Mouse (Mus musculus): ENCODE results near the gene Wwox. TPM values are rescaled to one million over a fixed set of nuclear protein-coding genes. Genes with fewer than 3 reads are reported as not detected.

Wwox gene
- polyA plus RNA-seq, 1 experiment from 2014 or later: 10.5 TPM

DNA sequence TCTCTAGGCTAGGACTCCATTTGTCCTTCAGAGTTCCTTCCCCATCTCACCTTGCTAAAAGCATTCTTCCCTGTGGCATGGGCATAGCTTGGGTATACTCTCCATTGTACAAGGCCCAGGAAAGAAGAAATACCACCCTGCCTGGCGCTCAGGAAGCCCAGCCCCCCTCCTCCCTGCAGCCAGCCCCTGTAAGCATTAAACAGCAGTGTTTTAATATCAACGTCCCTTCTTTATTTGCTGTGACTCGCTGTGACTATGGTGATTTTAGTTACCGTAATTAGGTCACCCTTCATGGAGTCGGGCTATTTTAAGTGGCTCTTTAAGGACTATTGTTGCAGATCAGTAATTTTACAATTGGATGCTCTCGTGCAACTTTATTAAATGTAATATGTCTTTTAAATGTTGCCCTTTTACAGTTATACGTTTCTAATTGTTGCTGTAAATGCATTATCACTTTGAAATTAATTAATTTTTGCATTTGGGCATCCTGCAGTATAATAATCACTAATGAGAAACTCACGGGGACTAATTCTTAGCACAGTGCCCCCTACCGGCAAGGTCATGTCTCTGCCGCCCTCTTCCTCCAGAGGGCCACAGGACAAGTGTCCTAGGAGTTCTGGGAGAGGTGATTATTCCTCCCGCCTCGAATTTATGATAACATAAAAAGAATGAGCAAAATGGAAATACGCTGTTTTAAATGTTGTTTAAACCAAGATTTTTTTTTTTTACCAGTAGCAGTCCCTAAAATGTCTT is 276.0 kb downstream of the Wwox start:
- no peaks in the 10 kb centered on the region for H3K27me3 ChIP-seq
- H3K9me3 ChIP-seq: no peaks in the 10 kb centered on the region
- no peak overlapping the region for H3K4me2 ChIP-seq (replicated peaks)
- no peaks in the 10 kb centered on the region for H3K4me1 ChIP-seq
- H3K27ac ChIP-seq: no peak overlapping the region
- no peak overlapping the region for H3K9ac ChIP-seq
- no peak overlapping the region for H3K4me3 ChIP-seq
- 62% methylated on average over 13 of the region's 13 CpGs for WGBS
- ATAC-seq (ENCODE audit: insufficient number of reproducible peaks, insufficient read depth, low FRiP score, low TSS enrichment): no peak
- H3K36me3 ChIP-seq: no peaks in the 10 kb centered on the region

DNA sequence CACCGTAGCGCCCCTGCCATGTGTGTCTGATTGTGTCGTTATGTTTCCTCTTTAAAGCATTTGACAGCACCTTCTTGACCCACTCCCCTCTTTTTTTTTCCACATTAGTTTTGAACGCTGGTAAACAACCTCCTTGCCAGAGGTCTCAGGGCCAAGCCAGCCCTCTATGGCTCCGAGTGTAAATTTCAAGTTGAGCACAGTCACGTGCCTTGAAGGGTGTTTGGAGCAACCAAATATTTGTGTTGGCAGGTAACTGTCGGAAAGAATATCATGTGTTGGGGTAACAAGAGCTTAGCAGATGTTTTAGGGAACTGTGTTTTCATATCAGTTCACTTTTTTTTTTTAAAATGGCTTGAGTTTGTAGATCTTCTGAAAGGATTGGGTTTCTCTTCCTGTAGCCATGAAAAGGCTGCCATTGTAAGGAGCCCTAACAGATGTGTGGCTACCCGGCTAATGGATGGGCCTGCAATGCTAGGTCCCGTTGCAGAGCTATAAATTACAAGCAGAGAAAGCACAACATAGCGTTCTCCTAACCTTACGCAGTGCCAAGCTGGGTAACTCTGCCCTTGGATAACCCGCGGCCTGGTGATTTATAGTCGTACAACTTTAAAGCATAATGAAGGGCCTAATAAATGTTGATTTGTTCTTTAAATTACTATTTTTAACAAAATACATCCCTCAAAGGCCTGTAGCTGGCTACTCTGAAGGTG is 277.2 kb downstream of the Wwox start:
- Histone ChIP-seq H3K27me3 (no peaks in the 10 kb centered on the region), H3K36me3 (no peaks in the 10 kb centered on the region), H3K9ac (no peak overlapping the region), H3K4me2 (replicated peaks) (no peak overlapping the region), H3K9me3 (no peaks in the 10 kb centered on the region), H3K4me3 (no peak overlapping the region), H3K4me1 (no peaks in the 10 kb centered on the region), H3K27ac (no peak overlapping the region)
- no peak for ATAC-seq (ENCODE audit: insufficient number of reproducible peaks, insufficient read depth, low FRiP score, low TSS enrichment)
- WGBS: 55% methylated on average over 14 of the region's 14 CpGs

GRCm38 (mm10) chr8:114718821-114719220 is 279.4 kb downstream of the Wwox start:
- Histone ChIP-seq H3K4me1 (no peaks in the 10 kb centered on the region), H3K4me3 (no peak overlapping the region), H3K36me3 (no peaks in the 10 kb centered on the region), H3K9ac (no peak overlapping the region), H3K27ac (no peak overlapping the region), H3K27me3 (no peaks in the 10 kb centered on the region), H3K4me2 (replicated peaks) (no peak overlapping the region), H3K9me3 (no peaks in the 10 kb centered on the region)
- WGBS: 62% methylated on average over 4 of the region's 4 CpGs
- ATAC-seq (ENCODE audit: insufficient number of reproducible peaks, insufficient read depth, low FRiP score, low TSS enrichment): no peak

- ATAC-seq (ENCODE audit: insufficient number of reproducible peaks, insufficient read depth, low FRiP score, low TSS enrichment): no peak
These were observed 283.2 kb downstream of the Wwox start for GRCm38 (mm10) chr8:114722611-114723010.

DNA sequence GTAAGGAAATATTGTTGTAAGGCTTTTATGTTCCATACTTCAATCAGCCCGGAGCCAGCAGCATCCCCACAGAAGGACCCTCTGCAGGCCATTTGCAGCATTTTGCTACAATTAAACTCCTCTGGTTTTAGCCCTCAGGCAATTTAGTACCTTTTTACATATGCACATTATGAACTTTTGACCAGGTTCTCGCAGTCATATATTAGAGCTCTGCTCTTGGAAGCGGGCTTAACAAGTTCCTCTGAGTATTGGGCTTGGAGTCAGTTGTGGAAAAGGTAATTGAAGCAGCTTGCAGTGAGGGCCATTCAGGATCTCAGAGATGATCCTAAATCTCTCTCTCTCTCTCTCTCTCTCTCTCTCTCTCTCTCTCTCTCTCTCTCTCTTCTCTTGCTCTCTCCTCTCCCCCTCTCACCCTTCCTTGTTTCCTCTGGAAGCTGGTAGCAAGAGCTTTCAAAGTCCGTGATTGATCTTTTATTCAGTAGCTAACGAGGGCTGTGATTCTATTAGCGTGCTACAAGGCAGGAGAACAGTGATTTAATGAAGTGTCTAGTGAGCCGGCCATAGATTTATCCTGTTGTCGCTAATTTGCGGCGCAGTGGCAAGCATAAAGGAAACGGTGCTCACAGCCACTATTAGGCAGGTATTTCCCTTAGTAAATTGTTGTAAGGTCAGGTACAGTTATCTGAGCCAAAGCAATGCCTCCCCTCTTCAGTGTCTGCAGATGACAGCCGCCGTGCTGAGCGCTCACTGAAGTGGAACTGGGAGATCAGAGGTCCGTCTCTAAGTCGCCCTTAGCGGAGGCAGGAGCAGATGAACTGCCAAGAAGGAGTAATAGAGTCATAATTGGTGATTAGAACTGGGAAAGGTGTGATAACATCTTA is 292.0 kb downstream of the Wwox start:
- 52% methylated on average over 17 of the region's 17 CpGs for WGBS
- Histone ChIP-seq H3K9me3 (no peaks in the 10 kb centered on the region), H3K27me3 (no peaks in the 10 kb centered on the region), H3K4me3 (no peak overlapping the region), H3K36me3 (no peaks in the 10 kb centered on the region), H3K9ac (no peak overlapping the region), H3K4me2 (replicated peaks) (no peak overlapping the region), H3K4me1 (peaks cover 12% of the 10 kb centered on the region), H3K27ac (no peak overlapping the region)
- no peak for ATAC-seq (ENCODE audit: insufficient number of reproducible peaks, insufficient read depth, low FRiP score, low TSS enrichment)

More at GRCm38 (mm10) chr8:114722611-114723010, 283.2 kb downstream of the Wwox start:
- Histone ChIP-seq H3K4me3 (no peak overlapping the region), H3K27ac (no peak overlapping the region), H3K9me3 (no peaks in the 10 kb centered on the region), H3K4me2 (replicated peaks) (no peak overlapping the region), H3K9ac (no peak overlapping the region), H3K27me3 (no peaks in the 10 kb centered on the region), H3K36me3 (no peaks in the 10 kb centered on the region), H3K4me1 (no peaks in the 10 kb centered on the region)
- 30% methylated on average over 5 of the region's 5 CpGs for WGBS

GRCm38 (mm10) chr8:114743185-114743915 is 303.9 kb downstream of the Wwox start:
- Histone ChIP-seq H3K36me3 (no peaks in the 10 kb centered on the region), H3K4me1 (peaks cover 5% of the 10 kb centered on the region; the same call in 1 of the 2 replicates), H3K4me2 (replicated peaks) (no peak overlapping the region), H3K4me3 (no peak overlapping the region), H3K27me3 (no peaks in the 10 kb centered on the region), H3K9ac (no peak overlapping the region), H3K27ac (no peak overlapping the region), H3K9me3 (peaks cover 4% of the 10 kb centered on the region)
- 72% methylated on average over 12 of the region's 12 CpGs for WGBS
- no peak for ATAC-seq (ENCODE audit: insufficient number of reproducible peaks, insufficient read depth, low FRiP score, low TSS enrichment)

DNA sequence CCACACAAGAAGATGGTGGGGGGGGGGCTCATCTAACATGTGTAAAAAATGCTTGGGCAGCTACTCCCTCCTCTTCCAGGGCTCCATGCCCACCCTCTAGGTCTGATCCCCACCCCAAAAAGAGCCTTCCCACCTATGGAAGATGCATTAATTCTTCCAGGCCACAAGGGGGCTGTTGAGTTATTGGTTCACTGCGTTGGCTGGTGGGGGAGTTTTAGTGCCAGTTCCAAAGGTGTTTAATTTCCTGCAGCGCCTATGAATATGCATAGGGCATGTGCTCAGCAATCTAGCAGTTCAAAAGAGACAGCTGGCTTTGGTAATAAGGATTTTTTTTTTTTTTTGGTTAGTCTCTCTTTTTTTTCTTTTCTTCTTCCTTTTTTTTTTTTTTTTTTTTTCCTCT is 306.9 kb downstream of the Wwox start:
- Histone ChIP-seq H3K27me3 (no peaks in the 10 kb centered on the region), H3K9me3 (no peaks in the 10 kb centered on the region), H3K4me2 (replicated peaks) (no peak overlapping the region), H3K9ac (no peak overlapping the region), H3K27ac (no peak overlapping the region), H3K36me3 (no peaks in the 10 kb centered on the region), H3K4me1 (peaks cover 5% of the 10 kb centered on the region; the same call in 1 of the 2 replicates), H3K4me3 (no peak overlapping the region)
- 71% methylated on average over 2 of the region's 2 CpGs for WGBS
- ATAC-seq (ENCODE audit: insufficient number of reproducible peaks, insufficient read depth, low FRiP score, low TSS enrichment): no peak

DNA sequence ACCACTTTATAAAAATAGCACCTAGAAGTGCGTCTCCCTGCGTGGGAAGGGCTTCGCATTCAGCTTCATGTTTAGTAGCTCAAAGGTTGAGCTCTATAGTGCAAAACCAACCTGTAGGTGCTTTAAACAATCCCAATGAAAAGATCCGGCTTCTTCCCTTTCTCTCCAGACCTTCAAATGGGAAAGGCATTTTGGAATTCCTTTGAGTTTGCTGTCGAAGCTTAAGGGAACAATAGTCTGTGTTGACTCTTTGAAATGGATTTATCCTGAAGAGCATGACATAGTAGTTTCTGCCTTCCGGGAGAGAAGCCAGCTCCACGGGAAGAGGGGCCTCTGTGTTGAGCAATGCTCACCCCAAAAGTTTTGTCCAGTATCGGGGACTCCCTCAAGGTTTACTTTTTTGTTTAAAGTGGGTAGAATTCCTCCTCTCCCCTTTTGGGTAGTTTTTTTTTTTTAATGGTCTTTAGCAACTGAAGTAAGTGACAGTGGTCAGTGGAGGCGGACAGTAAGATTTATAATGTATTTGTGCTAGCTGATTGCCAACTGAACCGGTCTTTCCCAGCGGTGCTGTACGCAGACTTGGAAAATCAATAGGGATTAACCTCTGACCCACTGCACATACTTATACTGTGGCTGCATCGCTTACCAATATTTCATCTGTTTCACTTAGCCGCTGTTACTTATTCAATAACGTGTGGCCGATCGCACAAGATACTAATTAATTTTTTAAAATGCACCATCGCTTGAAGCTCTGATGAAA is 312.1 kb downstream of the Wwox start:
- Histone ChIP-seq H3K4me2 (replicated peaks) (no peak overlapping the region), H3K36me3 (no peaks in the 10 kb centered on the region), H3K4me3 (no peak overlapping the region), H3K9ac (no peak overlapping the region), H3K4me1 (no peaks in the 10 kb centered on the region), H3K27ac (no peak overlapping the region), H3K27me3 (no peaks in the 10 kb centered on the region), H3K9me3 (no peaks in the 10 kb centered on the region)
- no peak for ATAC-seq (ENCODE audit: insufficient number of reproducible peaks, insufficient read depth, low FRiP score, low TSS enrichment)
- WGBS: 60% methylated on average over 18 of the region's 18 CpGs

DNA sequence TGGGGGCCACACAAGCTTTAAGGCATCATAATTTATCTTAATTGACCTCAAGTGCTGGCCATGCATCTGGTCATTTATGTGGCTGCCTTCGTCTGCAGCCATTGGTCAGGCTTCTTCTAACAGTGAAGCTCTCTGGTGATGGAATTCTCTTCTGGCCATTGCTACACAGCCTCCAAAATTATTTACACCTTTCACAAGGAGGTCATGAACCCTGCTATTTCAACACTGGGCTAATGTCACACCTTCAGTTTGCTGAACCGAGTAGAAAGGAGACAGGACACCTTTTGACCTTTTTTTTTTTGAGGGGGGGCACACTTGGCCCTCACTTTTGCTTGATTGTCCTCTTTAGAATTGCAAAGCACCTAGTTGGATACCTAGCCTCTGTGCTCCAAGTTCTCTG is 320.2 kb downstream of the Wwox start:
- no peaks in the 10 kb centered on the region for H3K9me3 ChIP-seq
- no peaks in the 10 kb centered on the region for H3K4me1 ChIP-seq
- no peak overlapping the region for H3K27ac ChIP-seq
- no peak overlapping the region for H3K4me3 ChIP-seq
- H3K27me3 ChIP-seq: no peaks in the 10 kb centered on the region
- ATAC-seq (ENCODE audit: insufficient number of reproducible peaks, insufficient read depth, low FRiP score, low TSS enrichment): no peak
- no peaks in the 10 kb centered on the region for H3K36me3 ChIP-seq
- 66% methylated on average over 2 of the region's 2 CpGs for WGBS
- no peak overlapping the region for H3K9ac ChIP-seq
- H3K4me2 ChIP-seq (replicated peaks): no peak overlapping the region

- 92% methylated on average over 3 of the region's 3 CpGs for WGBS
These were observed 329.1 kb downstream of the Wwox start for GRCm38 (mm10) chr8:114768536-114768935.

More at GRCm38 (mm10) chr8:114768536-114768935, 329.1 kb downstream of the Wwox start:
- Histone ChIP-seq H3K27me3 (no peaks in the 10 kb centered on the region), H3K9me3 (no peaks in the 10 kb centered on the region), H3K4me3 (no peak overlapping the region), H3K9ac (no peak overlapping the region), H3K36me3 (no peaks in the 10 kb centered on the region), H3K27ac (no peak overlapping the region), H3K4me2 (replicated peaks) (no peak overlapping the region), H3K4me1 (peaks cover 6% of the 10 kb centered on the region)
- no peak for ATAC-seq (ENCODE audit: insufficient number of reproducible peaks, insufficient read depth, low FRiP score, low TSS enrichment)
